Mouse (Mus musculus) hindbrain, embryonic 13.5 days (tissue): ENCODE results near the gene Catsperg1. TPM values are rescaled to one million over a fixed set of nuclear protein-coding genes. Genes with fewer than 3 reads are reported as not detected.
"Not testable (repeated sequence)": the region's sequence is repeated elsewhere in the genome, so short reads cannot be mapped to it uniquely, and the experiment has no call there.

Experiments used
- ATAC-seq: fragments of 200-750 bp; cut with Nextera tagmentation; 2 replicates; pipeline ENCODE4 v1.8.0; 2017; ENCODE audit warnings: moderate TSS enrichment; ENCODE audit not compliant: low FRiP score
- H3K27ac ChIP-seq: fragments of 300-500 bp; sonication (generic); 2 replicates; pipeline ENCODE4 v1.5.1; 2015; ENCODE audit warnings: inconsistent platforms, mild to moderate bottlenecking, moderate library complexity
- H3K27me3 ChIP-seq: fragments of 300-500 bp; sonication (generic); 2 replicates; pipeline ENCODE4 v1.6.1; 2015; ENCODE audit warnings: mild to moderate bottlenecking, inconsistent platforms
- H3K36me3 ChIP-seq: fragments of 300-500 bp; sonication (generic); 2 replicates; pipeline ENCODE4 v1.6.1; 2015; ENCODE audit warnings: mild to moderate bottlenecking, inconsistent platforms
- H3K4me1 ChIP-seq: fragments of 300-500 bp; sonication (generic); replicated peaks from 2 replicates; pipeline ENCODE4 v1.6.1; 2015; ENCODE audit warnings: inconsistent platforms
- H3K4me2 ChIP-seq: fragments of 300-500 bp; sonication (generic); 2 replicates; pipeline ENCODE4 v1.6.1; 2015; ENCODE audit warnings: inconsistent platforms, mild to moderate bottlenecking, moderate library complexity
- H3K4me3 ChIP-seq: fragments of 300-500 bp; sonication (generic); 2 replicates; pipeline ENCODE4 v1.5.1; 2015; ENCODE audit warnings: mild to moderate bottlenecking, inconsistent platforms
- H3K9ac ChIP-seq: fragments of 300-500 bp; sonication (generic); 2 replicates; pipeline ENCODE4 v1.6.1; 2015; ENCODE audit warnings: mild to moderate bottlenecking, inconsistent platforms
- H3K9me3 ChIP-seq: fragments of 300-500 bp; sonication (generic); 2 replicates; pipeline ENCODE4 v1.6.1; 2016; ENCODE audit warnings: inconsistent platforms
- WGBS: fragments of 180-500 bp; shearing (Covaris S2); methylation state at CpG from one replicate; pipeline ENCODE4 v1.1.7; 2015; 5-methylcytosine and 5-hydroxymethylcytosine counted together
- polyA plus RNA-seq: library from polyadenylated mRNA; unstranded; fragments of >200 nt; fragmentation: Nextera tagmentation; extraction: Ambion mirVana; gene quantifications from 2 replicates; pipeline ENCODE4 v1.2.1, GENCODE M21; 2015

Catsperg1 gene
- polyA plus RNA-seq, 1 experiment from 2014 or later: 3.6 TPM

DNA sequence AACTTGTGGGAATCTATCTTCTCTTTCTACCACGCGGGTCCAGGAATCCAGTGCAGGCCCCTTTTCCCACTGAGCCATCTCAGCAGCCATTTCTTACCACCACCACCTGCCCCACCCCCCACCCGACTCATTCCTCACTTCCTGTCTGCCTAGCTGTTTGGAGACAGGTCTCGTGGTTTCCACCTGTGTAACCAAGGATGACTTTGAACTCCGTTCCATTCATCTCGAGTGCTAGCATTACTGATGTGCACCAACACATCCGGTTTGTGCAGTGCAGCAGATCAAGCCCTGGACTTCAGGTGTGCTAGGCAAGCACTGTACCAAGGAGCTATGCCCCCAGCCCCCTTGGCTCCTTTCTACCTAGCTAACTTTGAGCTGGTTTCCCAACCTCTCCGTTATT is 72.4 kb downstream of the Catsperg1 start:
- no peaks in the 10 kb centered on the region for H3K4me1 ChIP-seq
- no peak for ATAC-seq
- H3K4me2 ChIP-seq: no peak overlapping the region
- WGBS: 84% methylated on average over 8 of the region's 8 CpGs
- H3K36me3 ChIP-seq: no peaks in the 10 kb centered on the region
- H3K9me3 ChIP-seq: no peaks in the 10 kb centered on the region
- H3K27me3 ChIP-seq: peaks cover 10% of the 10 kb centered on the region
- no peak overlapping the region for H3K9ac ChIP-seq
- H3K27ac ChIP-seq: no peak overlapping the region
- no peak overlapping the region for H3K4me3 ChIP-seq

GRCm38 (mm10) chr7:29139237-29139636 is 74.6 kb downstream of the Catsperg1 start:
- H3K4me2 ChIP-seq, H3K9ac ChIP-seq, H3K9me3 ChIP-seq, H3K36me3 ChIP-seq, H3K4me1 ChIP-seq, H3K4me3 ChIP-seq, ATAC-seq, H3K27ac ChIP-seq: not testable (repeated sequence)
- peaks cover 28% of the 10 kb centered on the region for H3K27me3 ChIP-seq
- WGBS: 95% methylated on average over 3 of the region's 4 CpGs

GRCm38 (mm10) chr7:29137429-29137828 is 76.4 kb downstream of the Catsperg1 start:
- WGBS: 49% methylated on average over 16 of the region's 16 CpGs
- Histone ChIP-seq H3K9ac (no peak overlapping the region), H3K27me3 (peaks cover 36% of the 10 kb centered on the region), H3K9me3 (no peaks in the 10 kb centered on the region), H3K4me1 (peaks cover 9% of the 10 kb centered on the region), H3K27ac (no peak overlapping the region), H3K4me2 (no peak overlapping the region), H3K4me3 (no peak overlapping the region), H3K36me3 (no peaks in the 10 kb centered on the region)
- ATAC-seq: no peak

DNA sequence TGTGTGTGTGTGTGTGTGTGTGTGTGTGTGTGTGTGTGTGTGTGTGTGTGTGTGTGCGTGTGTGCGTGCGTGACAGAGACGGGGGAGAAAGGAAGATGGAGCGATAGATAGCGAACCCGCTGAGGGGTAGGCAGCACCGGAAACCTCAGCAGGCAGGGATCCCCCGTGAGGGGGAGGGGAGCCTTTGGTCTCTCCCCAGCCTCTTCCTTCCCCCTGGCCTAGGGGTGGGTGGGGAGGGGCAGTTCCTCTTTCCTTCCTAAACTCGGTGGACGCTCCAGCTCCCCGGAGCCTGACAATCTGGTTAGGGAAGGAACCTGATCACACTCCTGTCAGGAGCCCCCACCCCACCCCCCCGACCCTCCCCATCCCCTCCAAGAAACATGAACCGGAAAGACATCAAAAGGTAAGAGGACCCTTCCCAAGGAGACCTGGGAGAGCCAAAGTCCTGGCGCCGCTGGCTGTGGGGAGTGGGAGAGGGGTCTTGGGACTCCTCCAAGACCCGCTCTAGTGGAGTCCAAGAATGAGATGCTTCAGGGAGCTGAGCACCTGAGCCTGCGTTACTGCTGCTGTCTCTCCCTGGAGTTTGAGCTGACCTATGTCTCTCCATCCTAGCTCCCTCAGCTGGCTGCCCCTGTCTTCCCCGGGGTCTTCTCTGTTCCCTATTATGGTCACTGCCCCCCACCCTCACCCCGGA is 79.0 kb downstream of the Catsperg1 start, which contains the start of gene Rasgrp4:
TSS of gene Rasgrp4 (plus strand) at position 159 of the 694 bp plus-strand sequence.
- Histone ChIP-seq H3K36me3 (no peaks in the 10 kb centered on the region), H3K4me1 (peaks cover 9% of the 10 kb centered on the region), H3K4me2 (peak within 1 kb of the TSS; percentile 52), H3K9ac (peak within 1 kb of the TSS; percentile 5; the same call in 1 of the 2 replicates), H3K4me3 (peak within 1 kb of the TSS; percentile 25), H3K9me3 (no peaks in the 10 kb centered on the region), H3K27ac (no peak within 1 kb of the TSS), H3K27me3 (peaks cover 36% of the 10 kb centered on the region)
- WGBS: 3% methylated on average over 15 of the region's 20 CpGs
- ATAC-seq: 0 out of 2 replicates have a peak, but pooled peaks have one; percentile 36

GRCm38 (mm10) chr7:29134230-29134629 is 79.6 kb downstream of the Catsperg1 start:
- WGBS: 4% methylated on average over 4 of the region's 4 CpGs
- Histone ChIP-seq H3K9ac (no peak overlapping the region), H3K4me2 (peak overlapping the region; percentile 52), H3K4me1 (peaks cover 9% of the 10 kb centered on the region), H3K9me3 (no peaks in the 10 kb centered on the region), H3K36me3 (no peaks in the 10 kb centered on the region), H3K27ac (no peak overlapping the region), H3K27me3 (peaks cover 36% of the 10 kb centered on the region), H3K4me3 (peak overlapping the region; percentile 25)
- ATAC-seq: no peak

Other genes starting within 250 kb of the Catsperg1 start
- 315 and 332 TPM in 2 replicates for gene Eif3k, start 232.2 kb downstream of the Catsperg1 start, polyA plus RNA-seq
- 4.1 and 6.4 TPM in 2 replicates for gene Map4k1, start 232.0 kb downstream of the Catsperg1 start, polyA plus RNA-seq
- 8.5 and 9.8 TPM in 2 replicates for gene Ryr1, start 88.9 kb downstream of the Catsperg1 start, polyA plus RNA-seq
- gene Rasgrp4, start 79.2 kb downstream of the Catsperg1 start, polyA plus RNA-seq: 0.48 and 0.68 TPM in 2 replicates
- gene Fam98c, start 57.8 kb downstream of the Catsperg1 start, polyA plus RNA-seq: 24.7 and 24.8 TPM in 2 replicates
- 0.49 and 0.65 TPM in 2 replicates for gene Ggn, start 43.8 kb downstream of the Catsperg1 start, polyA plus RNA-seq
- gene Spred3, start 43.6 kb downstream of the Catsperg1 start, polyA plus RNA-seq: 7.1 and 8.2 TPM in 2 replicates
- gene Psmd8, start 33.3 kb downstream of the Catsperg1 start, polyA plus RNA-seq: 303 and 305 TPM in 2 replicates
- 0.43 and 0.57 TPM in 2 replicates for gene Kcnk6, start 18.5 kb upstream of the Catsperg1 start, polyA plus RNA-seq
- gene Yif1b, start 24.3 kb upstream of the Catsperg1 start, polyA plus RNA-seq: 79.0 and 79.8 TPM in 2 replicates
- 1.7 and 2.1 TPM in 2 replicates for gene 2200002D01Rik, start 34.4 kb upstream of the Catsperg1 start, polyA plus RNA-seq
- gene Spint2, start 67.9 kb upstream of the Catsperg1 start, polyA plus RNA-seq: 42.4 and 44.0 TPM in 2 replicates
- gene Ppp1r14a, start 75.3 kb upstream of the Catsperg1 start, polyA plus RNA-seq: 8.6 and 13.1 TPM in 2 replicates
- 187 and 197 TPM in 2 replicates for gene Dpf1, start 89.9 kb upstream of the Catsperg1 start, polyA plus RNA-seq